In genomic region chr1:136161333-136161921, GRCm38 (mm10) we compare ENCODE assay signal across 34 mouse cellular contexts. TPM values are rescaled to one million over a fixed set of nuclear protein-coding genes. Genes with fewer than 3 reads are reported as not detected.
"Had no signal": no experiment of that assay in that cellular context is flagged by ENCODE, and none has a peak within 500 bp of the region (broad histone marks: within the 10 kb centered on the region; RNA-seq: fewer than 3 reads in every experiment).

No protein-coding gene starts in this region.

- H3K27ac ChIP-seq: embryonic facial prominence, embryonic 12.5 days; embryonic facial prominence, embryonic 13.5 days; embryonic facial prominence, embryonic 15.5 days; forebrain, embryonic 10.5 days; forebrain, embryonic 12.5 days; forebrain, embryonic 15.5 days; gastrocnemius, adult 2 months; heart, adult 2 months; heart, embryonic 10.5 days had no signal

- ATAC-seq: forebrain, embryonic 14.5 days; forebrain, embryonic 15.5 days; forebrain, embryonic 16.5 days; forebrain, postnatal 0 days had no signal

- H3K9me3 ChIP-seq: embryonic facial prominence, embryonic 12.5 days; embryonic facial prominence, embryonic 13.5 days; embryonic facial prominence, embryonic 15.5 days; forebrain, embryonic 10.5 days; forebrain, embryonic 12.5 days; forebrain, embryonic 15.5 days; heart, embryonic 10.5 days had no signal

- DNase-seq: cerebellum, adult 9-10 months; cerebellum, adult 9-11 months; cerebellum, postnatal 10 days; cerebellum, postnatal 14 days; cerebellum, postnatal 25 days; cerebellum, postnatal 36 days; embryo, embryonic 11 days; forebrain, postnatal 0 days; gastrocnemius, adult 2 months; gastrocnemius, postnatal 10 days; gastrocnemius, postnatal 14 days; gastrocnemius, postnatal 25 days; gastrocnemius, postnatal 36 days; heart, adult 11 months; heart, adult 18-20 months; heart, adult 2 months had no signal

- H3K9ac ChIP-seq: embryonic facial prominence, embryonic 12.5 days; embryonic facial prominence, embryonic 13.5 days; embryonic facial prominence, embryonic 15.5 days; forebrain, embryonic 12.5 days; forebrain, embryonic 15.5 days; forebrain, postnatal 0 days had no signal

- H3K4me2 ChIP-seq: embryonic facial prominence, embryonic 12.5 days; embryonic facial prominence, embryonic 13.5 days; embryonic facial prominence, embryonic 15.5 days; forebrain, embryonic 12.5 days; forebrain, embryonic 15.5 days had no signal

- H3K27me3 ChIP-seq: embryonic facial prominence, embryonic 12.5 days; embryonic facial prominence, embryonic 13.5 days; embryonic facial prominence, embryonic 15.5 days; forebrain, embryonic 12.5 days; forebrain, embryonic 15.5 days had no signal

- H3K4me1 ChIP-seq: embryonic facial prominence, embryonic 12.5 days; embryonic facial prominence, embryonic 13.5 days; embryonic facial prominence, embryonic 15.5 days; forebrain, embryonic 15.5 days had no signal

- H3K4me3 ChIP-seq: embryonic facial prominence, embryonic 12.5 days; embryonic facial prominence, embryonic 13.5 days; embryonic facial prominence, embryonic 15.5 days; erythroblast, embryonic 14.5 days; forebrain, embryonic 10.5 days; forebrain, embryonic 12.5 days; forebrain, embryonic 15.5 days; gastrocnemius, adult 2 months; heart, adult 2 months; heart, embryonic 10.5 days had no signal

RNA-seq across cellular contexts. Expression of gene Mroh3, which starts 51.2 kb away (rescaled TPM):
- total RNA-seq: common myeloid progenitor, adult 5-6 weeks; forebrain, postnatal 0 days; gastrocnemius, adult 18-20 months; gastrocnemius, adult 2 months; gastrocnemius, adult 8-10 months; gastrocnemius, postnatal 10 days; gastrocnemius, postnatal 14 days; gastrocnemius, postnatal 25 days; gastrocnemius, postnatal 36 days; gastrocnemius, postnatal 4 days; granulocyte monocyte progenitor cell, adult 5-6 weeks; heart, adult 18-20 months; heart, adult 2 months; heart, adult 8-10 months had no signal
- polyA plus RNA-seq: embryonic facial prominence, embryonic 11.5 days; embryonic facial prominence, embryonic 14.5 days; embryonic facial prominence, embryonic 15.5 days; erythroblast, embryonic 14.5 days; forebrain, embryonic 14.5 days; forebrain, embryonic 15.5 days; forebrain, postnatal 0 days; heart, adult 2 months had no signal
